Mouse (Mus musculus) ZHBTc4 (cell line): ENCODE measurements around the gene Shisal1.

Source experiments
- DNase-seq: peaks from one replicate; pipeline ENCODE4 v3.0.0-alpha.2; 2011; ENCODE audit warnings: low read depth, low spot score

Gene Shisal1

GRCm38 (mm10) chr15:84425733-84426132 lies 21.2 kb downstream of the Shisal1 start:
- DNase-seq = no peak

GRCm38 (mm10) chr15:84423781-84424180 lies 23.1 kb downstream of the Shisal1 start:
- DNase-seq = no peak

- DNase-seq = no peak
Measured at GRCm38 (mm10) chr15:84418266-84418610, 28.7 kb downstream of the Shisal1 start.

GRCm38 (mm10) chr15:84417592-84418265 lies 29.2 kb downstream of the Shisal1 start:
- no peak for DNase-seq

GRCm38 (mm10) chr15:84417017-84417416 lies 29.9 kb downstream of the Shisal1 start:
- no peak for DNase-seq

GRCm38 (mm10) chr15:84414040-84414848 lies 32.7 kb downstream of the Shisal1 start:
- no peak for DNase-seq

- DNase-seq = peak; percentile 84
Measured at GRCm38 (mm10) chr15:84412409-84412808, 34.5 kb downstream of the Shisal1 start.

- DNase-seq = no peak
Measured at GRCm38 (mm10) chr15:84410052-84410451, 36.8 kb downstream of the Shisal1 start.

GRCm38 (mm10) chr15:84408576-84408975 lies 38.3 kb downstream of the Shisal1 start:
- no peak for DNase-seq

- no peak for DNase-seq
Measured at GRCm38 (mm10) chr15:84405759-84406158, 41.1 kb downstream of the Shisal1 start.

GRCm38 (mm10) chr15:84403454-84404113 lies 43.3 kb downstream of the Shisal1 start:
- DNase-seq = no peak

- no peak for DNase-seq
Measured at GRCm38 (mm10) chr15:84398617-84399016, 48.3 kb downstream of the Shisal1 start.

- no peak for DNase-seq
Measured at GRCm38 (mm10) chr15:84397663-84398169, 49.2 kb downstream of the Shisal1 start.

- no peak for DNase-seq
Measured at GRCm38 (mm10) chr15:84395341-84396067, 51.4 kb downstream of the Shisal1 start.

GRCm38 (mm10) chr15:84393341-84393740 lies 53.6 kb downstream of the Shisal1 start:
- DNase-seq = peak; percentile 84

GRCm38 (mm10) chr15:84392840-84393239 lies 54.1 kb downstream of the Shisal1 start:
- no peak for DNase-seq

GRCm38 (mm10) chr15:84392131-84392530 lies 54.8 kb downstream of the Shisal1 start:
- DNase-seq = no peak

- DNase-seq = no peak
Measured at GRCm38 (mm10) chr15:84388698-84389131, 58.2 kb downstream of the Shisal1 start.

- no peak for DNase-seq
Measured at GRCm38 (mm10) chr15:84385995-84386565, 60.8 kb downstream of the Shisal1 start.

- DNase-seq = no peak
Measured at GRCm38 (mm10) chr15:84384066-84384465, 62.8 kb downstream of the Shisal1 start.

- DNase-seq = no peak
Measured at GRCm38 (mm10) chr15:84380181-84380580, 66.7 kb downstream of the Shisal1 start.
